Mouse (Mus musculus): ENCODE data around the gene Gm10961.

- TF ChIP-seq CTCF (IDR thresholded peaks at IDR 0.05; ENCODE audit: extremely low read depth, insufficient read length, insufficient replicate concordance, low read depth, low read length) (no peak), POLR2A (IDR thresholded peaks at IDR 0.05; ENCODE audit: low read depth, low read length) (no peak)
Observed at GRCm38 (mm10) chr3:107627641-107628040, 3.5 kb upstream of the Gm10961 start.
